Mouse (Mus musculus) liver, adult (tissue): ENCODE measurements at regions not wholly inside any gene's neighbourhood (a gene's known extent, or its start where the extent isn't known, plus 50 kb on each side); places are given as distances from the start of the nearest gene placed in this dataset.

ENCODE experiments used
- GATA4 ChIP-seq: IDR thresholded peaks from 2 replicates; pipeline ENCODE4 v1.6.1; 2014; ENCODE audit warnings: mild to moderate bottlenecking, low read length; ENCODE audit not compliant: insufficient replicate concordance

- no peak for TF ChIP-seq GATA4
Observed at GRCm38 (mm10) chr7:36915171-36915570, 217.3 kb downstream of the Tshz3 start.

DNA sequence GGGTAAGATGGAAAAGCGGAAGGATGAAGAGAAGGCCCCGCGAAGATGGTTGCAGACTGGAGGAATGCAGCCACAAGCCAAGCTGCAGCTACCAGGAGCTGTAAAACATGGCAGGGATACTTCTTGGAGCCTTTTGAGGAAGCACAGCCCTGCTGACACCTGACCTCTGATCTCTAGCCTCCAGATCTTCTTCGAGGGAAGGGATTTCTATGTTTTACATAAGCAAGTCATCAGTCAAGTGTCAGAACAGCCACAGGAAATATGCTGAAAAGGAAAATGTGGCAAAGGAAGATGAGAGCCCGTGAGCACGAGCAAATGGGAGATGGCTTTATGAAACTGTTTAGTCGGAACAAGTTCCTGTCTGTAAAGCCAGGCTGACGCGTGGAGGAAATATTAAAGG is 219.1 kb downstream of the Tshz3 start:
- no peak for TF ChIP-seq GATA4

GRCm38 (mm10) chr7:36919413-36919812 is 221.5 kb downstream of the Tshz3 start:
- no peak for TF ChIP-seq GATA4

DNA sequence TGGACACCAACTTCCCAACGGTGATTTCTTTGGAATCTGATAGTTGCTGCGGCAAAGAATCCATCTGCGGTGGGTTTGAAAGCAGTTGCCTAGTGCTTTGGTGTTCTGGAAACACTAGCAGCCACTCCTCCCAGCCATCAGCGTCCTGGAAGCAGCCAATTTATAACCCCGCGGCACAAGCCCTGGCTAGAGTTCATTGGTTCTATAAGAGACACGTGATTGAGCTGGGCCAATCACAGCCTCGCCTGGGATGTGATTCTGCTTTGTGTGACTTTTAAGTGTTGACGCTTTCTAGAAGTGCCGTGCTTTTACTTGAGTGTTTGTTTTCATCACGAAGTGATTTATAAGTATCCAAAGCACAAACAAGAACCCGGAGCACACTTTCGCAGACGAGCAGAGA is 223.1 kb downstream of the Tshz3 start:
- no peak for TF ChIP-seq GATA4

DNA sequence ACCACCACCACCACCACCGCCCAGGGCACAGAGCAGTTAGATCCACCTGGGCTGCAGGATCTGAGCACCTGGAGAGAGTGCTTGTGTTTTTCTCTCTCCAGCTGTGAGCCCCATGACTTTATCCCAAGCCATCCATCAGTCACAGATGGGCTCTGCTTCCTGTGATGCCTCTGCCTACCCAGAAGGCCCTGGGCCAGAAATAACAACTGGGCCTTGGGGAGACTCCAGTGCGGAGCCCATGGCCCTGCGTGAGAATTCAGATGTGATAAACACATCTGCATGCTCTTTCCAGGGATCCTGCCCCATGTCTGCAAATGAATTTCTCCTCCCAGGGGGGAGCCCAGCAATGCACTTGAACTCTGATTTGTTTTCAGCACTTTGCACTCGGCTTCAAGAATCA is 235.6 kb downstream of the Tshz3 start:
- no peak for TF ChIP-seq GATA4

DNA sequence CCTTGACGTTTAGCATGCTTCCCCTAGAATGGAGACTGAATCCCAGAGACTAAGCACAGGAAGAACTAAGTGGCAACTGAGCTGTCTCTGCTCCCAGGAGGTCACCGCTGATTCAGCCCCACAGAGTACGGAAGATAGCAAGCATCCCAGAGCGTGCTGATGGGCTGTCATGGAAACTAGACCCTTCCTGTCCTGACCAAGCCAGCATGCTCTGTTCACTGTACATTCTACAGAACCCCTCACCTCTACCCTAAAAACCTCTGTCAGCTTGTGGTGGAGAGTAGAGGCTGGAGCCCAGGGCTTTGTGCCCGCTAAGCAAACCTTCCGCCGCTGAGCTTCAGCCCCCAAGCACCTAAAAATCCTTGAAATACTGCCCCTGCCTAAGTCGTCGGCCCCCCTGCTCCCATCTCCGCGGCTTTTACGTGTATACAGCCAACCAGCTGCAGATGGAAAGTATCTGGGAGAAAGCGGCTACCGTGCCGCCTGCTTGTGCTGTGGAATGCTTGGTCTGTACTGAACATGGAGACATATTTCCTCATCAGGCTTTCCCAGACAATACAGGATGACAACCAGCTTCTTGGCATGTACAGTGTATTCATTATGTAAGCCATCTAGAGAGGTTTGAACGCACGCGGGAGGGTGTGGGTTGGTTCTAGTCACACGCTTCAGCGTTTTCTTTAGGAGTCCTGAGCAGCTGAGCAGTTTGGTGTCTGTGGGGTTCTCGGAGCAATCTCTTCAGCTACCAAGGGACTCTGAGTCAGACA is 237.1 kb downstream of the Tshz3 start:
- no peak for TF ChIP-seq GATA4

DNA sequence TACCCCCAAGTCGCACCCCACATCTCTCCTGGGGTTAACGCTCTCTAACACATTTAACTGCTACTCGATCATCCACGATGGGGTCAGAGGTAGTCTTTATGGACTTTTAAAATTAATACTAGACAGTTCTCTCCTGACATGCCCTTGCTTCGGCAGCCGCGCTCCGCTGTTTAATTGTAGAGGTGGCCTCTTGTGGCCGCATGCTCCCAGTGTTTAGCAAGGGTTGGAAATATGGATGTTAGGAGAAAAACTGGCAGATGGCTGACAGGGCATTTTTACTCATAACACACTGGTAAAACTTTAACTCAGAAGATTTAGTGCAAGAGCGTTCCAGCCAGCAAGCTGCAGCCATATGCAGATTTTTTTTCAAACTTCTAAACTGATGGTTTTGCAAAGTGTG is 242.7 kb downstream of the Tshz3 start:
- TF ChIP-seq GATA4, result no peak

DNA sequence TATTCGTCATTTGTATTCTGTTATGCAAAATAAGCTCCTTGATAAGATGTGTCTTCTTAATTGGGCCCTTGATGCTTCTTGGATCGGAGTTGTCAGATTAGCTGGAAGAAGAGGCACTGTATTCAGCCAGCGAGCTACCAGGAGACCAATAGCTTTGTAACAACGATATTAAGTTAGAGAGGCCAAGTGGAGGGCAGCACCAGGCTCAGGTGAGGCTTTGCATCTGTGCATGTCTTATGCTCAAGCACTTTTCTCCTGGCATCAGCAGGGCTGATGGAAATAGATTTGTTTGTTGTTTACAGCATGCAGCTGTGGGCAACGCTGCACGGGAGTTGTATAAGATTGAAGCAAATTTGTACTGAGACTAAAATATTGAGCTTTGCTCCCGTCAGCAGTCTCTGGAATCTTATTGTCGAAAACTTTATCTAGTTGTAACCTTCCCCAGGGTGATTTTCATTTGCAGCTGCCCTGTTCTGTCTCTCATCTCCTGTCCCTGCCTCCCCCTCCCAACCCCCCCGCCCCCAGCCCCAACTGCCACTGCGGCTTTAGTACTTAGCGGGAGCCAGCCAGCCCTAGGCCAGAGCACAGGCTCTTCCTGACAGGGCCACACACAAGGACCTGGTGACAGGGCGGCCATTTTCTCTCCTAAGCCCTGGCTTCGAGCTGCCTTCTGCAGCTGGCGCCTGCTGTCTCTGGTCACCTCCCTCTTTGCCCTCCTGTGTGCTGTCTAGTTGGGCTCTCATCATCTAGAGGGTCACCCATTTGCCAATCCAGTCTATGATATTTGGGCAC is 247.3 kb downstream of the Tshz3 start:
- TF ChIP-seq GATA4, result no peak

- no peak for TF ChIP-seq GATA4
Observed at GRCm38 (mm10) chr7:36949511-36949910, 251.6 kb downstream of the Tshz3 start.

DNA sequence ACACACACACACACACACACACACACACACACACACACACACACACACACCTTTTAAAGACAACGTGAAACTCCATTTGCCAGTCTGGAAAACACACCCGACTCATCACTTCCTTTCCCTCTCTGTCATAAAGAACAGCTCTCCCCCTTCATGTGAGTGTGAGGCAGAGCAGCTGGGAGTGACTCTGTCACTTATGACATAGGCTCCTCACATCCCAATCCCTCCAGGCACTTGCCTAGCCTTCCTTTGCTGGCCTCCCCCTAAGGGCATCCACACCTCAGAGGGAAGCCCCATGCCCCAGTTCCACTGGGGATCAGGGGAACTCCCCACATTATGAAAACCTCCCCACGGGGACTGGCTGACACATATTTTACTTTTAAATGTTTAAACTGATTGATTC is 257.5 kb downstream of the Tshz3 start:
- no peak for TF ChIP-seq GATA4

DNA sequence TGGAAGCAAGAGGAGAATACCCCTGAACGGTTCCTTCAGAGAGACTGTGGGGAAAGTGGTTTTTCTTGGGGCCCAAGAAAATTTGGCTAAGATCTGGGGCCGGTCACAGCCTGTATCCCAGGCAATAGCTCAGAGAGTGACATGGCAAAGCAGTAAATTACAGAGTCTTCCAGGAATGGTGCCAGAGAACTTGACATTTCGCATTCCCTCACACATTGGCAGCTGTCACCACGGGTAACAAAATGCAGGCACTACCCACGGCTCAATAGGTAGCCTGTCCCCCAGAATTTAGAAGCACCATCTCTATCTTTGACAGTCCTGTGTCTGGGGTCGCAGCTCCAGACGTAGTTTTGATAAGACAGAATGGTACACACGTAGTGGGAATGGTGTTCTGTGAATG is 260.3 kb downstream of the Tshz3 start:
- no peak for TF ChIP-seq GATA4

GRCm38 (mm10) chr7:36971772-36972171 is 273.9 kb downstream of the Tshz3 start:
- TF ChIP-seq GATA4, result no peak

GRCm38 (mm10) chr7:36973654-36974320 is 275.9 kb downstream of the Tshz3 start:
- no peak for TF ChIP-seq GATA4

- no peak for TF ChIP-seq GATA4
Observed at GRCm38 (mm10) chr7:36974573-36974972, 276.7 kb downstream of the Tshz3 start.

DNA sequence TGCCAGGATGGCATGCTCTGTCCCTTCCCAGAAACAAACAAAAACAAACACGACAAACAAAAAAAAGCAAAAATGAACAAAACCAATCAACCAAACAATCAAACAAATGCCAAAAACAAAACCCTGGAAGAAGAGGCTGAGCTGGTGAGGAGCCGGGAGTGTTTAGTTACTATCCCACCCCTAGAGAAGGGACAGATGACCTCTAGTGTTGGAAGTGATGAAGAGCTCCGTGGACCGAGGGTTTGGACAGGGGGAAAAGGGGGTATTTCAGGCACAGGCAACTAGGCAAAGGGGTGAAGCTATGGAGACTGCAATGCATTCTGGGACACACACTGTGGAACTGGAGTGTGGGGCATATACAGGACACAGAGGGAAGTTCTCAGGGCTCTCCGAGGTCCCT is 277.6 kb downstream of the Tshz3 start:
- TF ChIP-seq GATA4, result no peak

DNA sequence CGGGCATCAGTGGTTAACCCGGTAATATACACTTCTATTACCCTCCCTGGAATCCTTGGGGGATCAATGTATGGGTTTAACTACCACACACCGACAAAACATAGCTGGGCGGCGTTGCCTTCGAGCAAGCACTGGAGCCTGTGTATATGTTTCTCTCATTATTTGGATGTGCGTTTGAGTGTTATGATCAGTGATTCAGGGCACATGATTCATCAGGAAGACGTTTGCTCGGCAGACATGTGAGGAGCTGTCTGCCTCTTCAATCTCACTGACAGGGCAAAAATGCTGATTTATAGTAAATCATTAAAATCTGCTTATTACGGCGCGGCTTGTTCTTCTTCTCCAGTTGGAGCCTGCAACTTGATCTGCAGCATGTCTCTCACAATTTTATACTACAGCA is 279.9 kb downstream of the Tshz3 start:
- no peak for TF ChIP-seq GATA4
